Mouse (Mus musculus) bone marrow, adult 2 months (tissue): ENCODE measurements at regions not wholly inside any gene's neighbourhood (a gene's known extent, or its start where the extent isn't known, plus 50 kb on each side); places are given as distances from the start of the nearest gene placed in this dataset.

Source experiments
- H3K27ac ChIP-seq: fragments of 200-500 bp; 2 replicates; pipeline ENCODE4 v1.5.1; 2012; ENCODE audit warnings: low read depth, mild to moderate bottlenecking, control low read depth, inconsistent platforms, low read length; ENCODE audit not compliant: control insufficient read depth, poor library complexity, insufficient read depth
- H3K4me1 ChIP-seq: fragments of 200-500 bp; 2 replicates; pipeline ENCODE4 v1.6.1; 2011; ENCODE audit warnings: low read length; ENCODE audit not compliant: control insufficient read depth, insufficient read depth
- H3K4me3 ChIP-seq: fragments of 200-500 bp; replicated peaks from 2 replicates; pipeline ENCODE3; 2011; ENCODE audit warnings: mild to moderate bottlenecking, low read depth, low read length, control low read depth; ENCODE audit not compliant: control insufficient read depth
- CTCF ChIP-seq: fragments of 200-500 bp; IDR thresholded peaks from 2 replicates; pipeline ENCODE4 v1.5.1; 2011; ENCODE audit warnings: low read length, control low read depth; ENCODE audit not compliant: control insufficient read depth, insufficient read depth
- POLR2A ChIP-seq: fragments of 200-500 bp; IDR thresholded peaks from 2 replicates; pipeline ENCODE4 v1.6.1; 2011; ENCODE audit warnings: low read depth, mild to moderate bottlenecking, control low read depth, low read length, borderline replicate concordance; ENCODE audit not compliant: control insufficient read depth
- WGBS: fragments of 180-500 bp; shearing (Covaris S2); methylation state at CpG from one replicate; pipeline ENCODE4 v1.1.7; 2018; 5-methylcytosine and 5-hydroxymethylcytosine counted together

DNA sequence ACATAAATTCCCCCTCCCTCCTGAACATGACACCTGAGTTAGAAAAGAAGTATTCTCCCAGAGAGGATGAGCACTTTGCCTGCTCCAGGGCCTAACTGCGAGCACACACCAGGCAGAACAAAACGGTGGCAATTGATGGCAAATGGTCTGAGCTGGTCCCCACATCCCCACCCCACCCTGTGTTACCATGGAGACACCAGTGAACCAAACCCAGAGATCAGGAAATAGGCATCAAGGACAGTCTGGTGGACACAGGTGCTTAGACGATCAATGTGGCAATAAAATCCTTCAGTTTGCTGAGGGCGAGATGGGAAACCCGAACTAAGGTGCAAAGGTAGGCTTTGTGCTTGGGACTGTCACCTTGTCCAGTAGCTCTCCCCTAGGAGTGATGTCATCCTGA lies 74.0 kb downstream of the Sox9 start:
- TF ChIP-seq CTCF = no peak
- no peak for TF ChIP-seq POLR2A
- Histone ChIP-seq H3K4me3 (no peak overlapping the region), H3K4me1 (no peaks in the 10 kb centered on the region), H3K27ac (no peak overlapping the region)
- 74% methylated on average over 5 of the region's 5 CpGs for WGBS

DNA sequence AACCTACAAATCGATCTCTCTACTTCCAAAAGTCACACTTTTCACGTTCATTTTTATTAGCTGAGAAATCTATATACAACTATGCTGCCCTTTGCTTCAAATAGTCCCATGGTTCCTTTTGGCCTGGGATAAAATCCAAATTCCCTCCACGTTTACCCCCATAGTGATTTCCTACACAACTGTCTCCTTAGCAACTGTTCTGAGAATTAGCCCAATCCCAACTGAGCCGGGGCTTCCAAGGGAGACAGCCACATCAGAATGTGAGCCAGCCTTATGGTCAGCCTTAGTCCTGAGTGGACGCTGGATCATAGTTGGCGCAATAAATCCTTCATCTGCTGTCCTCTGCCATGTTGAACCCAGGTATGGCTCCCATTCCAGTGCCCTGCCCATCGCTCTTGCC lies 77.3 kb downstream of the Sox9 start:
- TF ChIP-seq CTCF (no peak), POLR2A (no peak)
- Histone ChIP-seq H3K4me3 (no peak overlapping the region), H3K27ac (no peak overlapping the region), H3K4me1 (no peaks in the 10 kb centered on the region)
- 80% methylated on average over 7 of the region's 7 CpGs for WGBS

DNA sequence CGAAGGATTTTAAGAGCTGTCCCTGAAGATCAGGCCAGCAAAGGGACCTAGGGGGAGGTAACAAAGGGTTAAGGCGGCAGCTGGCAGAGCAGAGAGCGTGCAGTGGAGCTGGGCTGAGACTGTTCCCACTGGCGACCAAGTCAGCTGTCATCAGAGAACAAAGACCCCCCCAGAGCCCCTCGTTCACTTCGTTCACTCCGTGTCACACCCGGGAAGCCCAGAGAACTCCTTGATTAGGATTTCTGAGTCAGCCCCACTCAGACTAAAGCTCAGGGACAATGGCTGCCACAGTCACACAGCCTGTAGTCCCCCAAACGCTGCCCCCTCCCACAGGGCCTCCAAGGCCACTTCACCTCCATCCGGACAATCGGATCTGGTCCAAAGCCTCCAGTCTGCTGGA lies 78.8 kb downstream of the Sox9 start:
- no peaks in the 10 kb centered on the region for H3K4me1 ChIP-seq
- 47% methylated on average over 11 of the region's 11 CpGs for WGBS
- no peak overlapping the region for H3K4me3 ChIP-seq
- TF ChIP-seq CTCF = no peak
- TF ChIP-seq POLR2A = no peak
- no peak overlapping the region for H3K27ac ChIP-seq

DNA sequence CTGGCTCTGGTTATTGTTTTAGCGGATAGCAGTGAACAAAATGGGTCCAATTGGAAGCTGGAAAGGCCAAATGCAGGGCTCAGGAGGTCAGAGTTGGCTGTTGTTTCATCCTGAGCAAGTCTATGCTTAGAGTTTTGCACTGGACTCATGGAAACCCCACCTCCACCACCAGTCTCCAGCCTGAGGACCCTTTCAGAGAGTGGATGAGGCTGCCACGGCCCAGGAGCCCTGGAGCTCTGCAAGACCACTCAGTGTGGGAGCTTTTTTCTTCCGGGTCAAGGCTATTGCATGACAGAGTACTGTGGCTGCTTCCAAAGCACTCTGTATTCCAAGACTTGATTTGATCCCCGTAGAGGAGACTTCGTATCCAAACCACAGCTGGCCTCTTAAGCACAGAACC lies 79.2 kb downstream of the Sox9 start:
- Histone ChIP-seq H3K4me3 (no peak overlapping the region), H3K27ac (no peak overlapping the region), H3K4me1 (no peaks in the 10 kb centered on the region)
- WGBS = 75% methylated on average over 5 of the region's 5 CpGs
- TF ChIP-seq CTCF (no peak), POLR2A (no peak)

DNA sequence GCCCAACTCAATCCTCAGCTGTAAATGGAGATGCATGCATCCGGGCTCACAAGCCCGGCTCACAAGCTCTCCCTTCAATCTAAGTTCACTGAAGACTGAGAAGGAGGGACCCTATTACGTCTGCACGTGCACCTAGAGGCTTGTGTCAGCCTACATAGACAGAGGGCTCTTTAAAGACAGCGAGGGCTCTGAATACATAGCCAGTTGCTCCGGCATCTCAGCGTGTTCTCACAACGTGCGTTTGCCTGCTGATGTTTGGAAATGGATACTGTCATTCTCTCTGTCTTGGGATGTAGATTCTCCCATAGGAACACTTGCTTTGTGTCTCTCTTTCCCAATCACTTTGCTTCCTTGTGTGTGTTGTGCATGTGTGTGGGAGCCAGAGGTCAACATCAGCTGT lies 83.8 kb downstream of the Sox9 start:
- Histone ChIP-seq H3K4me3 (no peak overlapping the region), H3K27ac (no peak overlapping the region), H3K4me1 (no peaks in the 10 kb centered on the region)
- TF ChIP-seq CTCF (no peak), POLR2A (no peak)
- 78% methylated on average over 9 of the region's 9 CpGs for WGBS

DNA sequence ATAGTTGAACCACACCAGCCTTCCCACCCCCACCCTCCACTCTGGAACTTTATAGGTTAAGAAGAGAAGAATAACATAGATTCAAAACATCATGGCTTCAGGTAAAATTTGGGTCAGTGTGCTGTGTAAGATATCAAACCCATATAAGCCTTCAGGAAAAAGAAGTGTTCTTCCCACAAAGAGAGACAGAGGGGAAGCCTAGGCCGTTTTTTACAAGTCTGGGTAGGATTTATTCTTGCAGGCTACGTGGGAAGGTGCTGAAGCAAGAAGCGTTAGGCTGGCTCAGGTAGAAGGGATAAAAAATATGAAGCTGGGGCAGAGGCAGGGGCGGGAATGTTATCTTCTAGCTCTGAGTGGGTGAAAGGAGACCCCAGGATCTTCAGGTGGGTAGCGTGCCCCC lies 87.5 kb downstream of the Sox9 start:
- TF ChIP-seq CTCF = no peak
- no peak for TF ChIP-seq POLR2A
- no peaks in the 10 kb centered on the region for H3K4me1 ChIP-seq
- H3K27ac ChIP-seq = no peak overlapping the region
- no peak overlapping the region for H3K4me3 ChIP-seq
- WGBS = 41% methylated on average over 5 of the region's 5 CpGs

GRCm38 (mm10) chr11:112870201-112871035 lies 88.4 kb downstream of the Sox9 start:
- WGBS = 11% methylated on average over 17 of the region's 17 CpGs
- TF ChIP-seq CTCF (no peak), POLR2A (no peak)
- Histone ChIP-seq H3K4me1 (no peaks in the 10 kb centered on the region), H3K27ac (no peak overlapping the region), H3K4me3 (no peak overlapping the region)

- TF ChIP-seq POLR2A = no peak
- TF ChIP-seq CTCF = no peak
- Histone ChIP-seq H3K27ac (no peak overlapping the region), H3K4me3 (no peak overlapping the region), H3K4me1 (no peaks in the 10 kb centered on the region)
- WGBS = 56% methylated on average over 11 of the region's 11 CpGs
These were observed 90.8 kb downstream of the Sox9 start for GRCm38 (mm10) chr11:112872677-112873367.
